Mouse (Mus musculus) liver, embryonic 14.5 days (tissue): ENCODE results near the gene Kif17. TPM values are rescaled to one million over a fixed set of nuclear protein-coding genes. Genes with fewer than 3 reads are reported as not detected.

Experiments
- ATAC-seq: fragments of 200-750 bp; cut with Nextera tagmentation; 2 replicates; pipeline ENCODE4 v1.8.0; 2017; ENCODE audit warnings: moderate number of reproducible peaks, mild to moderate bottlenecking, moderate library complexity; ENCODE audit not compliant: insufficient read depth
- DNase-seq, 3 experiments: peaks; one replicate each; pipeline ENCODE4 v3.0.0-alpha.2; 2012 to 2013; ENCODE audit warnings: low read depth in 3 of 3, low spot score in 3 of 3
- H3K27ac ChIP-seq: fragments of 300-500 bp; sonication (generic); 2 replicates; pipeline ENCODE4 v1.5.1; 2014; ENCODE audit warnings: moderate library complexity, mild to moderate bottlenecking, control low read depth, inconsistent platforms
- H3K27me3 ChIP-seq: fragments of 300-500 bp; sonication (generic); 2 replicates; pipeline ENCODE4 v1.6.1; 2014; ENCODE audit warnings: mild to moderate bottlenecking, low read length, moderate library complexity; ENCODE audit not compliant: control insufficient read depth, insufficient read depth
- H3K36me3 ChIP-seq: fragments of 300-500 bp; sonication (generic); replicated peaks from 2 replicates; pipeline ENCODE4 v1.6.1; 2014; ENCODE audit warnings: low read depth; ENCODE audit not compliant: control insufficient read depth, insufficient read depth
- H3K4me1 ChIP-seq, 2 experiments: fragments of 200-500 bp in 1 of 2; fragments of 300-500 bp in 1 of 2; sonication (generic) in 1 of 2; replicated peaks; 2 replicates each; pipeline ENCODE4 v1.6.1; 2012 to 2014; ENCODE audit warnings: antibody characterized with exemption in 1 of 2, inconsistent platforms in 1 of 2, low read length in 1 of 2; ENCODE audit not compliant: control insufficient read depth in 2 of 2, insufficient read depth in 2 of 2
- H3K4me2 ChIP-seq: fragments of 300-500 bp; sonication (generic); 2 replicates; pipeline ENCODE4 v1.6.1; 2014; ENCODE audit warnings: low read depth, mild to moderate bottlenecking, control low read depth, moderate library complexity
- H3K4me3 ChIP-seq, 2 experiments: fragments of 200-500 bp in 1 of 2; fragments of 300-500 bp in 1 of 2; sonication (generic) in 1 of 2; 2 replicates each; pipeline ENCODE4 v1.5.1; 2012 to 2014; ENCODE audit warnings: low read depth in 2 of 2, low read length in 2 of 2, mild to moderate bottlenecking in 2 of 2, control low read depth in 1 of 2, inconsistent platforms in 1 of 2, moderate library complexity in 1 of 2; ENCODE audit not compliant: insufficient read depth in 1 of 2
- H3K9ac ChIP-seq: fragments of 300-500 bp; sonication (generic); replicated peaks from 2 replicates; pipeline ENCODE4 v1.6.1; 2014; ENCODE audit warnings: mild to moderate bottlenecking, control low read depth, moderate library complexity
- H3K9me3 ChIP-seq: fragments of 300-500 bp; sonication (generic); 2 replicates; pipeline ENCODE4 v1.6.1; 2016; ENCODE audit warnings: low read length, mixed read lengths; ENCODE audit not compliant: control insufficient read depth
- CTCF ChIP-seq: IDR thresholded peaks from 2 replicates; pipeline ENCODE4 v1.5.1; 2016; ENCODE audit warnings: antibody characterized with exemption, low read depth, control low read depth
- EP300 ChIP-seq: IDR thresholded peaks from 2 replicates; pipeline ENCODE4 v1.6.1; 2016; ENCODE audit warnings: antibody characterized with exemption, low read depth
- WGBS: fragments of 180-500 bp; shearing (Covaris S2); extraction: QIAGEN DNeasy Blood & Tissue Kit; methylation state at CpG from one replicate; pipeline ENCODE4 v1.1.7; 2014; ENCODE audit not compliant: insufficient replicate concordance; 5-methylcytosine and 5-hydroxymethylcytosine counted together
- polyA plus RNA-seq, 2 experiments: library from polyadenylated mRNA; depleted of rRNA in 1 of 2; stranded (reverse) in 1 of 2; unstranded in 1 of 2; fragments of >200 nt; fragmentation: Nextera tagmentation in 1 of 2; extraction: Ambion mirVana in 1 of 2; gene quantifications; 2 replicates each; pipeline versions ENCODE4 v1.2.1 to v1.2.3; 2012 to 2014

Kif17 gene
- polyA plus RNA-seq, 2 experiments = 0.06 to 0.19 TPM

- Histone ChIP-seq H3K27ac (no peak overlapping the region), H3K36me3 (no peaks in the 10 kb centered on the region), H3K9me3 (no peaks in the 10 kb centered on the region), H3K9ac (no peak overlapping the region), H3K4me3 (no peak overlapping the region), H3K27me3 (no peaks in the 10 kb centered on the region), H3K4me1 (no peaks in the 10 kb centered on the region), H3K4me2 (no peak overlapping the region)
- WGBS = 65% methylated on average over 7 of the region's 7 CpGs
- DNase-seq (no peak), ATAC-seq (no peak)
- TF ChIP-seq CTCF = no peak
- TF ChIP-seq EP300 = no peak
Observed at GRCm38 (mm10) chr4:138278346-138278745, 28.1 kb downstream of the Kif17 start.

GRCm38 (mm10) chr4:138282834-138283233 is 32.6 kb downstream of the Kif17 start:
- no peaks in the 10 kb centered on the region for H3K36me3 ChIP-seq
- no peaks in the 10 kb centered on the region for H3K9me3 ChIP-seq
- no peak overlapping the region for H3K4me2 ChIP-seq
- TF ChIP-seq EP300 (no peak), CTCF (peak; percentile 100)
- H3K27me3 ChIP-seq = no peaks in the 10 kb centered on the region
- H3K27ac ChIP-seq = no peak overlapping the region
- ATAC-seq = peak; percentile 70; the same call in 1 of the 2 replicates
- no peak overlapping the region for H3K4me3 ChIP-seq
- no peak overlapping the region for H3K9ac ChIP-seq
- peak; percentile 69 to 76 (median 71) for DNase-seq
- WGBS = 17% methylated on average over 4 of the region's 4 CpGs
- no peaks in the 10 kb centered on the region for H3K4me1 ChIP-seq

- Histone ChIP-seq H3K9ac (no peak overlapping the region), H3K4me2 (no peak overlapping the region), H3K9me3 (no peaks in the 10 kb centered on the region), H3K36me3 (no peaks in the 10 kb centered on the region), H3K4me1 (no peaks in the 10 kb centered on the region), H3K27me3 (no peaks in the 10 kb centered on the region), H3K4me3 (no peak overlapping the region), H3K27ac (no peak overlapping the region)
- DNase-seq = no peak
- WGBS = 63% methylated on average over 12 of the region's 12 CpGs
- ATAC-seq = no peak
- TF ChIP-seq CTCF = no peak
- TF ChIP-seq EP300 = no peak
Observed at GRCm38 (mm10) chr4:138286411-138286810, 36.2 kb downstream of the Kif17 start.

GRCm38 (mm10) chr4:138288691-138289090 is 38.5 kb downstream of the Kif17 start:
- no peak for ATAC-seq
- Histone ChIP-seq H3K27ac (no peak overlapping the region), H3K4me2 (no peak overlapping the region), H3K4me1 (no peaks in the 10 kb centered on the region), H3K9me3 (no peaks in the 10 kb centered on the region), H3K36me3 (no peaks in the 10 kb centered on the region), H3K27me3 (no peaks in the 10 kb centered on the region), H3K4me3 (no peak overlapping the region), H3K9ac (no peak overlapping the region)
- TF ChIP-seq EP300 (no peak), CTCF (no peak)
- no peak for DNase-seq
- WGBS = 68% methylated on average over 7 of the region's 7 CpGs

GRCm38 (mm10) chr4:138292028-138292427 is 41.8 kb downstream of the Kif17 start:
- DNase-seq = no peak
- ATAC-seq = no peak
- H3K4me3 ChIP-seq = no peak overlapping the region
- H3K27ac ChIP-seq = no peak overlapping the region
- no peaks in the 10 kb centered on the region for H3K9me3 ChIP-seq
- TF ChIP-seq EP300 = no peak
- TF ChIP-seq CTCF = no peak
- no peak overlapping the region for H3K9ac ChIP-seq
- no peaks in the 10 kb centered on the region for H3K36me3 ChIP-seq
- H3K4me1 ChIP-seq = no peaks in the 10 kb centered on the region
- 78% methylated on average over 13 of the region's 13 CpGs for WGBS
- no peaks in the 10 kb centered on the region for H3K27me3 ChIP-seq
- H3K4me2 ChIP-seq = no peak overlapping the region
